19 mouse cellular contexts compared by ENCODE assay signal in genomic region chr1:34571431-34571830, GRCm38 (mm10). TPM values are rescaled to one million over a fixed set of nuclear protein-coding genes. Genes with fewer than 3 reads are reported as not detected.
A peak's percentile ranks its signal among the peaks of the same experiment; 100 is the strongest.
DNase-seq lines count a peak whose midpoint lies in the region.
"Had no signal": no experiment of that assay in that cellular context is flagged by ENCODE, and none has a peak within 500 bp of the region (broad histone marks: within the 10 kb centered on the region; RNA-seq: fewer than 3 reads in every experiment).

No protein-coding gene starts in this region.

- DNase-seq in left cerebral cortex, adult 18-20 months (ENCODE audit: low spot score in 2 of 2): peak; percentile 33 to 63
- DNase-seq in left cerebral cortex, postnatal 10 days (ENCODE audit: extremely low spot score in 1 of 2, low spot score in 2 of 2): no peak
- DNase-seq in layer of hippocampus, adult 18-20 months (ENCODE audit: low spot score in 2 of 2): peak; percentile 48 to 79
- DNase-seq in layer of hippocampus, postnatal 14 days (ENCODE audit: low spot score in 2 of 2): peak; percentile 36 to 64
- DNase-seq in right cerebral cortex, postnatal 36 days (ENCODE audit: low spot score in 2 of 2): peak; percentile 64 to 81
- no peak for DNase-seq in gastrocnemius, postnatal 10 days
- DNase-seq in gastrocnemius, adult 18-20 months (ENCODE audit: low spot score): no peak
- DNase-seq: adrenal gland, adult 8-10 months; cerebellum, adult 18-20 months; gastrocnemius, adult 2 months; kidney, adult 9 months; kidney, postnatal 25 days; lung, adult 18-20 months; thymus, postnatal 36 days had no signal

- intact Hi-C loops in left cerebral cortex, postnatal 10 days (cut with DNase I): no loop called here

RNA-seq across cellular contexts. Expression of gene Amer3, which starts 8.0 kb away (rescaled TPM):
- total RNA-seq in left cerebral cortex, adult 18-20 months (2021): 10 to 100 TPM; 24.7 to 25.0 TPM
- total RNA-seq in left cerebral cortex, postnatal 10 days (2021): 10 to 100 TPM; 33.8 to 34.6 TPM
- total RNA-seq in layer of hippocampus, adult 18-20 months (2021): 10 to 100 TPM; 36.6 to 37.5 TPM
- 10 to 100 TPM; 35.3 to 36.3 TPM for total RNA-seq in layer of hippocampus, postnatal 14 days (2021)
- total RNA-seq in gastrocnemius, postnatal 10 days (2021): under 1 TPM; 0.09 TPM
- not detected for total RNA-seq in gastrocnemius, adult 18-20 months (2021)
- total RNA-seq: common myeloid progenitor, adult 5-6 weeks; gastrocnemius, adult 2 months; granulocyte monocyte progenitor cell, adult 5-6 weeks; heart, postnatal 25 days; liver, adult 2 months; megakaryocyte-erythroid progenitor cell, adult 5-6 weeks had no signal

RNA-seq across cellular contexts. Expression of gene Prss40, which starts 10.7 kb away (rescaled TPM):
- not detected for total RNA-seq in left cerebral cortex, adult 18-20 months (2021)
- total RNA-seq in left cerebral cortex, postnatal 10 days (2021): not detected
- total RNA-seq in layer of hippocampus, adult 18-20 months (2021): not detected
- not detected for total RNA-seq in layer of hippocampus, postnatal 14 days (2021)
- not detected for total RNA-seq in gastrocnemius, postnatal 10 days (2021)
- not detected for total RNA-seq in gastrocnemius, adult 18-20 months (2021)
- total RNA-seq: adrenal gland, adult 8-10 months; common myeloid progenitor, adult 5-6 weeks; gastrocnemius, adult 2 months; granulocyte monocyte progenitor cell, adult 5-6 weeks; heart, postnatal 25 days; liver, adult 2 months; megakaryocyte-erythroid progenitor cell, adult 5-6 weeks had no signal

RNA-seq across cellular contexts. Expression of gene Cfc1, which starts 36.0 kb away (rescaled TPM):
- total RNA-seq in left cerebral cortex, adult 18-20 months (2021): not detected
- not detected for total RNA-seq in left cerebral cortex, postnatal 10 days (2021)
- total RNA-seq in layer of hippocampus, adult 18-20 months (2021): not detected
- not detected for total RNA-seq in layer of hippocampus, postnatal 14 days (2021)
- total RNA-seq in gastrocnemius, postnatal 10 days (2021): not detected
- total RNA-seq in gastrocnemius, adult 18-20 months (2021): not detected
- total RNA-seq: adrenal gland, adult 8-10 months; common myeloid progenitor, adult 5-6 weeks; gastrocnemius, adult 2 months; granulocyte monocyte progenitor cell, adult 5-6 weeks; heart, postnatal 25 days; liver, adult 2 months; megakaryocyte-erythroid progenitor cell, adult 5-6 weeks had no signal

Comparison
In these comparisons a context has a peak if more than half of its experiments do, and no peak if none do; other contexts are left out.
1. DNase-seq: peak in left cerebral cortex, adult 18-20 months (2 of 2), layer of hippocampus, adult 18-20 months (2 of 2), layer of hippocampus, postnatal 14 days (2 of 2) and right cerebral cortex, postnatal 36 days (2 of 2); none in left cerebral cortex, postnatal 10 days (0 of 2), gastrocnemius, postnatal 10 days (single experiment) and gastrocnemius, adult 18-20 months (single experiment).
2. RNA of gene Amer3, which starts 8.0 kb away (total RNA-seq): 36.6 to 37.5 TPM in layer of hippocampus, adult 18-20 months, 35.3 to 36.3 TPM in layer of hippocampus, postnatal 14 days, 33.8 to 34.6 TPM in left cerebral cortex, postnatal 10 days and 24.7 to 25.0 TPM in left cerebral cortex, adult 18-20 months; 0.09 TPM in gastrocnemius, postnatal 10 days and not detected in gastrocnemius, adult 18-20 months; every median in the first group is over 10 times any median in the second.